Mouse (Mus musculus): ENCODE measurements at regions not wholly inside any gene's neighbourhood (a gene's known extent, or its start where the extent isn't known, plus 50 kb on each side); places are given as distances from the start of the nearest gene placed in this dataset.
"Not testable (repeated sequence)": the region's sequence is repeated elsewhere in the genome, so short reads cannot be mapped to it uniquely, and the experiment has no call there.

DNA sequence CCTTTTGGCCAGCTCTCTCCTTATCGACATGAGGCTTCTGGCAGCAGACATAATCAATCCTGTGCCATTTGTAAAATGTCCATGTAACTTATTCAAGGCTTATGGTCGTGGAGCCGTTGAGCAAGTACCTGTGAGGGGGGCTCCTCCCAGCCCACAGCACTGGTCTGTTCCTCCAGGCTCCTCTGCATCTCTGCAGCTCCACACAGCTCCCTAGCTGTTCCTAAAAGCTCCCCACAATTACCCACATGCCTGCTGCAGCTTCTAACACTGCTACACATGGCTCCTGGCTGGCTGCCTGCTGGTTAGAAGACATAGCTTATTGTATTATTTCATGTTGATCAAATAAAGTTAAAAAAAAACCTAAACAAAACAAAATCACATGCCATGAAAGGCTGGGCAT, 77.9 kb downstream of the Tcp10c start:
- not testable (repeated sequence) for H3K9me3 ChIP-seq; H3K36me3 ChIP-seq (replicated peaks; ENCODE audit: low read length); H3K27me3 ChIP-seq (replicated peaks); H3K4me3 ChIP-seq (replicated peaks); H3K4me1 ChIP-seq

DNA sequence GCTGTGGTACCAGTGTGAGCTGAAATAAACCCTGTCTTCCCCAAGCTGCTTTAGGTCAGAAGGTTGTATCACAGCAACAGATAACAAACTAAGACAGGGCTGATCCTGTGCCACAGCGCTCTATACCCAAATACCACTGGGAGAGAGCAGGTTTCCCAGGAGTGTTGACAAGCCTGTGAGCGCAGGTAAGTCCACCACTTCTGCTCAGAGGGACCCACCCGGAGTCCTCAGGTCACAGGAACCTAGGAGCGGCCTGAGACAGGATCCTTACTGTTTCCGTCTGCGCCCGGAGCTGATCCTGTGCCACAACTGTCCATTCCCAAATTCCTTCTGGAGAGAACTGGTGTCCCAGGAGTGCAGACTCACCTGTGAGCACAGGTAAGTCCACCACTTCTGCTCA, 79.8 kb downstream of the Tcp10c start:
- H3K27me3 ChIP-seq (replicated peaks); H3K36me3 ChIP-seq (replicated peaks; ENCODE audit: low read length): not testable (repeated sequence)

DNA sequence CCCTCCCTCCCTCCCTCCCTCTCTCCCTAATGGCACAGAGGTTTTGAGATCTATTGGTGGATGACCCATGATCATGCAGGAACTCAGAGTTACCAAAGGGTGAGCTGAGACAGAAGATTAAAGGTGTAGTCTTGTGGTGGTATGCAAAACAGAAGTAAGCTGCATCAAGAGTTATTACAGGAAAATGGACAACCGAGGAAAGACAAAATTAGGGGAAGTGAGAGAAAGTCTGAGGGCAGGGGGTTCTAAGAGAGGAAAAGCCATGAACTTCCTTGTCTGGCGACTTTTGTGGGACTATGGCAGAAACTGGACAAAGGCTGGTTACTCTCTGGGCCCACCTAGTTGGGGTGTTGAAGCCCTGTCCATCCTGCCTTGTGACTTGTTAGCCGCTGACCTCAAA, 84.4 kb downstream of the Tcp10c start:
- not testable (repeated sequence) for H3K4me3 ChIP-seq (replicated peaks); H3K27me3 ChIP-seq (replicated peaks); H3K4me1 ChIP-seq; H3K9me3 ChIP-seq; H3K36me3 ChIP-seq (replicated peaks; ENCODE audit: low read length)

More for the DNA sequence above, 79.8 kb downstream of the Tcp10c start:
- H3K4me1 ChIP-seq; H3K4me3 ChIP-seq (replicated peaks); H3K9me3 ChIP-seq: not testable (repeated sequence)

GRCm38 (mm10) chr17:13440708-13441530, 86.5 kb downstream of the Tcp10c start:
- H3K27me3 ChIP-seq (replicated peaks); H3K36me3 ChIP-seq (replicated peaks; ENCODE audit: low read length); H3K4me3 ChIP-seq (replicated peaks); H3K4me1 ChIP-seq; H3K9me3 ChIP-seq: not testable (repeated sequence)

- H3K4me1 ChIP-seq; H3K36me3 ChIP-seq (replicated peaks; ENCODE audit: low read length); H3K4me3 ChIP-seq (replicated peaks); H3K9me3 ChIP-seq; H3K27me3 ChIP-seq (replicated peaks): not testable (repeated sequence)
Measured at GRCm38 (mm10) chr17:13442229-13442628, 87.9 kb downstream of the Tcp10c start.

DNA sequence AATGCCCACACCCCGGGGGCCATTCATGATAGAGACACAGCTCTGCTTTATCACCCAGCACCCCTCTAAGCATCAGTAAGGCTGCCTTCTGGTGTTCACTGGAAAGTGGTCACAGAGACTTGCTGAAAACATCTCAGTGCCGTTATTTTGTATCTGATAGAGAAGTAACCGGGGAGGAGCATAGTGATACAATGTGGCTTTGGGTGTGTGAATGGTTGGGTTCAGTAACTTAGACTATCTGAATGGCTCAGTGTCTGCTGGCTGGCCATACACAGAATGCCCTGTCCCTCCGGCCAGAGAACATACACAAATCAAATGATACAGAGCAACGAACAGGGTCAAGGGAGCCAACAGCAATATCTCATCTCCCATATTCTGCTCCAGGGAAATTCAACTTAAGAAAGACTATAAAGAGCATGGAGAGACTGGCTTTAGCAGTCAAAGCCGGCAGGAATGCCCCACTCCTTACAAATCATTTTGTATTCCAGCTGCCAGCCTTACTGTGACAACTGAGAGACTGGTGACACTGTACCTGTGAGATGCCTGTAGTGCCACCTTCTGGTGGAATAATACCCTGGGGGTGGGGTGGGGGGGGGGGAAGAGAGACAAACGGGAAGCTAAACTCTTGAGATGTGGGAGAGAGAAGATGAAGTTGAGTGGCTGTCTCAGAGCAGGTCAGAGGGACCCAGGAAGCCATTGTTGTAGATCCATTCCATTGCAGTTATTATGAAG, 102.7 kb downstream of the Tcp10c start:
- not testable (repeated sequence) for H3K27me3 ChIP-seq (replicated peaks); H3K4me1 ChIP-seq; H3K4me3 ChIP-seq (replicated peaks); H3K9me3 ChIP-seq; H3K36me3 ChIP-seq (replicated peaks; ENCODE audit: low read length)

DNA sequence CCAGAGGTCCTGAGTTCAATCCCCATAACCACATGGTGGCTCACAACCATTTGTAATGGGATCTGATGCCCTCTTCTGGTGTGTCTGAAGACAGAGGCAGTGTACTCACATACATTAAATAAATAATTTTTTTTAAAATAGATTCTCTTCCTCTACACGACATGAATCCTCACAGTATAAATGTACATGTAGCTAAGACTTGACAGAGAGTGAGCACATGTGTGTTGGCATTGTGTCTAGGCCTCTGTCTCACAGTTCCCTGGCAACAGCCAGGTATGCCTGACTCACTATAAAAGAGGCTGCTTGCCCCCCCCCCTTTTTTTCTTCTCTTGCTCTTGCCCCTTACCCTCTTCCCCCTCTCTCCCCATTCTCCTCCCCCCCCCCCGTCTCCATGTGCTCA, 103.6 kb downstream of the Tcp10c start:
- not testable (repeated sequence) for H3K27me3 ChIP-seq (replicated peaks); H3K9me3 ChIP-seq; H3K36me3 ChIP-seq (replicated peaks; ENCODE audit: low read length); H3K4me1 ChIP-seq; H3K4me3 ChIP-seq (replicated peaks)

GRCm38 (mm10) chr17:13458814-13459213, 104.4 kb downstream of the Tcp10c start:
- not testable (repeated sequence) for H3K9me3 ChIP-seq; H3K4me3 ChIP-seq (replicated peaks); H3K4me1 ChIP-seq; H3K36me3 ChIP-seq (replicated peaks; ENCODE audit: low read length); H3K27me3 ChIP-seq (replicated peaks)

DNA sequence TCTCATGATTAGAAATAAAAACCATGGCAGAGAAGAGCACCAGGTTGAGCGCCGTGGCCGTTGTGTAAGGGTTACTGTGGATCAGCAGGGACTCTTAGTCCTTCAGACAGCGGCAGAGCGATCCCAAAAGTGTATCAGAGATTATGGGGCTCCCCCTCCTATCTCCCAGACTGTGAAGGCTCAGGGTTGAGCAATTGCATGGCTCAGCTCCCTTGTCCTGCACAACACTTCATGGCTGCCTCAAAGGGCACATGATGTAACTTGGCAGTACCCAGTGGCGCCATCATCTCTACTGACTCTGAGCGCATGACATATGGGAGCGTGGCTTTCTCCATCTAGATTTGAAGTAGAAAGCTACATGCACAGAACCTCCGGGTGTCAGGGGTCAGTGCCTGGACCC, 108.3 kb downstream of the Tcp10c start:
- not testable (repeated sequence) for H3K27me3 ChIP-seq (replicated peaks); H3K9me3 ChIP-seq; H3K4me1 ChIP-seq; H3K4me3 ChIP-seq (replicated peaks); H3K36me3 ChIP-seq (replicated peaks; ENCODE audit: low read length)

DNA sequence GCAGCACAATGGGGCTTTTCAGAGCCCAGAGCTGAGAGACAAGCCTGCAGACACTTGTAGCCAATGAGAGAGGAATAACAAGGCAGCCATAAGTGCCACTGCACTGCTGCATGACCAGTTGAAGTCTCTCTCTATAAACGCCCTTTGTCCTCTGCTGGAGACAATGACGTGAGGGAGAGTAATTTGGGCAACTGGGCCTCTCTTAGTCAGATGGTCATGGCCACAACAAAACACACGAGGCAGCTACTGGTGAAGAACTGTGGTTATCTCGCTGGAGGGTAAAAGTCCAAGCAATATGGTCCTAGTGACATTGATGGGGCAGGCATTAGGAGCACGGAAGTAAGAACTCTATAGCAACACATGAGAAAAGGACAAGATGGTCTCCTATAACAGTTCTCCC, 111.5 kb downstream of the Tcp10c start:
- not testable (repeated sequence) for H3K9me3 ChIP-seq; H3K27me3 ChIP-seq (replicated peaks); H3K4me3 ChIP-seq (replicated peaks); H3K4me1 ChIP-seq; H3K36me3 ChIP-seq (replicated peaks; ENCODE audit: low read length)

- not testable (repeated sequence) for H3K4me1 ChIP-seq; H3K27me3 ChIP-seq (replicated peaks); H3K4me3 ChIP-seq (replicated peaks); H3K9me3 ChIP-seq; H3K36me3 ChIP-seq (replicated peaks; ENCODE audit: low read length)
Measured at GRCm38 (mm10) chr17:13469867-13470380, 115.6 kb downstream of the Tcp10c start.

DNA sequence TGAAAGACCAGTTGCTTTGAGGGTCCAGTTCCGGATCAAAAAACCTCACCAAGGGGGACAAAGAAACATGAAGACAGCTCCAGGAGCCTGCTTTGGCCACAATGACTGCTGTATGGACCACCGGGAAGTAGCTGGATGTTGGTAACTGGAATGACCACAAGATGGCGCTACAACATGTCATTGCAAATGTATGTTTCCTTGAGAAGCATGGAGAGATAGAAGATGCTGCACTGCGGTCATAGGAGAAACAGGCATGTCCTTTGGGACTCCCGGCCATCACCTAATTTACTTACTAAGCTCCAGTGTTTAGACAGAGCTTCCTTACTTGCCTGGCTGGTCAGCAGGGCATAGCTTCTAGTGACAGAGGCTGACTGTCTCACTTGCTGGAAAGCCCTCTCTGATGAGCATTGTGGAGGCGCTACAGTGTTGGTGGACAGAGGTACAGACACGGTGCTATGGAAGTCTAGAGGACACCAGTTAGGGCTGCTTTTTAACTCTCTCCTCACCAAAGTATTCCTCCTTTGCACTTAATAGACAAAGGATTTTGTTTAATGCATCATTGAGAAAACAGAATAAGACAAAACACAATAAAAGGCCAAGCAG, 118.2 kb downstream of the Tcp10c start:
- no peak for TF ChIP-seq GATA1 (IDR thresholded peaks at IDR 0.05; ENCODE audit: borderline replicate concordance, low read length)
- H3K9me3 ChIP-seq = no peaks in the 10 kb centered on the region
- no peaks in the 10 kb centered on the region for H3K27me3 ChIP-seq (replicated peaks)
- H3K36me3 ChIP-seq (replicated peaks; ENCODE audit: low read length) = no peaks in the 10 kb centered on the region
- no peaks in the 10 kb centered on the region for H3K4me1 ChIP-seq
- no peak overlapping the region for H3K4me3 ChIP-seq (replicated peaks)

Data from megakaryocyte, embryonic 14.5 days (primary cell).